Mouse (Mus musculus): ENCODE results near the gene Mtcl1.
A peak's percentile ranks its signal among the peaks of the same experiment; 100 is the strongest.

The Mtcl1 gene

GRCm38 (mm10) chr17:66449460-66450341, at the start of gene Mtcl1:
Mtcl1 (minus strand) TSS chr17:66449750.
- DNase-seq (ENCODE audit: low spot score in 2 of 2): peak; percentile 83

DNA sequence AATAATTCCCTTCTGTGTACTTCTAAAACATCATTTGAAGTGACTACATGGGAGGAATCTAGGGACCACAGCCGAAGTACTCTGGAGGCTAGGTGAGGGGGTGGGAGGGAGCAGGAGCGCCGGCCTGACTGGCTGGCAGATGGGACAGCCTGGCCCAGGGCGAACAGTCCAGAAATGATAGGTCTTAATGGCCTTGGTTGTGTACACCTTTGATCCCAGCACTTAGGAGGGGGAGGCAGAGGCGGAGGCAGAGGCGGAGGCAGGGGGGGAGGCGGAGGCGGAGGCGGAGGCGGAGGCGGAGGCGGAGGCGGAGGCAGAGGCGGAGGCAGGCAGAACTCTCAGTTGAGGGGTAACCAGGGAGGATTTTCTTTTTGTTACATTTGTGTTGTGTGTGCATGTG, 49.0 kb upstream of the Mtcl1 start:
- no peak for DNase-seq (ENCODE audit: low spot score in 2 of 2)

DNA sequence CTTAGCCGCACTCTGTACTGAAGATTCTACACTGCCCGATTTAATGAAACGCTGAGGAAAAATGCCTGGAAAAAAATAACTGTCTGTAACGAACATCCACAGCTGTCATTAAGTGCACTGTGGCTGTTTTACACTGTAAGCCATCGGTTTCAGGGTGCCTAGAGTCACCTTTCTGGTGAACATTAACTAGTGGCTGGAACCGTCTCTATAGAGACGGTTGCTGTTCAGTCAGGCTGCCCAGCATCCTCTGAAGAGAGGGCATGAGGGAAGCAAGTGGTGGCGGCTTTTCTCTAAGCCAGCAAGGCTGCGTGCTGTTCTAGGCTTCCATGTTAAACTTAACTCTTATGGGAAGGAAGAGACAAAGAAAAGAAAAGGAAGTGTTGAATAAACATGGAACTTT, 47.0 kb upstream of the Mtcl1 start:
- DNase-seq (ENCODE audit: low spot score in 2 of 2): no peak

GRCm38 (mm10) chr17:66490022-66490601, 40.6 kb upstream of the Mtcl1 start:
- peak; percentile 78 to 81 for DNase-seq (ENCODE audit: low spot score in 2 of 2)

GRCm38 (mm10) chr17:66486576-66486975, 37.0 kb upstream of the Mtcl1 start:
- DNase-seq (ENCODE audit: low spot score in 2 of 2): no peak

DNA sequence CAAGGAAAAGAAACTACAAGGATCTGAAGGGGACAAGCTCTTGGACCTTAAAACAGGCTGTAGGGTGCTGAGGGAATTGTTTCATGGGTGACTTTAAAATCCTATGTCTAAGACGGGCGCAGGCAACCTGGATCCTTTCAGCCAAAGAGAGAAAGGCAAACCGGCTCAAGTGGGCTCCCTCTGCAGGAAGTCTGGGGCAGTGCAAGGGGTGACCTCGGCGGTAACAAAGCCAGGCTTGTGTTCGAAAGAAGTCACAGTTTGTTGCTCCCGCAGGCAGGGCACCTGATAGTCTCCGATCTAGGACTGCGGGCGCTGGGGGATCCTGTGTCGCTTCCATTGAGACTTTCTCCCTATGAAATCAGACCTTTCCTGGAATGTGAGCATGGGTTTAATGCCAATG, 36.2 kb upstream of the Mtcl1 start:
- peak; percentile 83 to 87 for DNase-seq (ENCODE audit: low spot score in 2 of 2)

GRCm38 (mm10) chr17:66484965-66485364, 35.4 kb upstream of the Mtcl1 start:
- no peak for DNase-seq (ENCODE audit: low spot score in 2 of 2)

DNA sequence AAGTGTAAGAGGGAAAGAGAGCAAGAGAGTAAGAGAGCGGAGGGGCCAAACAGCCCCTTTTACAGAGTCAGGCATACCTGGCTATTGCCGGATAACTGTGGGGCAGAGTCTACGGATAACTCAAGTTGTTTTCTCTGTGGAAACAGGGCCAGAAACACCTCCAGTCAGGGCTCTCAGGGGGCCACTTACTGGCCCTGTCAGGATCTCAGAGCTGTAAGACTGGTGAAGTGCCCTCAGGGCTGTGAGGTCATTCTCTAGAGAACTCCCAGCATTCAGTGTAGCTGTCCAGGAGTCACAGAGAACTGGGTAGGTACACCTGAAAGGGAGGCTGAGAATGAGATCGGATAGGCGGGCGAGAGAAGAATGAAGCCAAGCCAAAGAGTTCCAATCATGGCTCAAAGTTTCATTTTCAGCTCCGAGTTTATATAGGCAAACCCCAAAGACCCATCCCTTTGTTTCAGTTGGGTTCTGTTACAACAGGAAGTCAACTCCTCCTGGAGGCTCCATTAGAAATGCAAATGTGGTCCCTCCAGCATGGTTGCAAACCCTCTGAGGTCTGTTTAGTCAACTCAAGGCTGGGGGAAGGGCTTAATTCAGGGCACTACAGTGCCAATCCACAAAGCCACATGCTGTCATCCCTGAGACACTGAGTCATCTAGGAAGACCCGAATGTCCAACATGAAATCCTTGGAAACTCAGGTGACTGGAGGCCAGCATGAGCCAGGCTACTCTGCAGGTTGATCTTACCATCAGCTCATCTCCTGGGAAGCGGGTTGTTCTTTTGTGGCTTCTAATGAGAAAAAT, 34.3 kb upstream of the Mtcl1 start:
- no peak for DNase-seq (ENCODE audit: low spot score in 2 of 2)

- DNase-seq (ENCODE audit: low spot score in 2 of 2): no peak
Measured at GRCm38 (mm10) chr17:66481295-66481694, 31.7 kb upstream of the Mtcl1 start.

DNA sequence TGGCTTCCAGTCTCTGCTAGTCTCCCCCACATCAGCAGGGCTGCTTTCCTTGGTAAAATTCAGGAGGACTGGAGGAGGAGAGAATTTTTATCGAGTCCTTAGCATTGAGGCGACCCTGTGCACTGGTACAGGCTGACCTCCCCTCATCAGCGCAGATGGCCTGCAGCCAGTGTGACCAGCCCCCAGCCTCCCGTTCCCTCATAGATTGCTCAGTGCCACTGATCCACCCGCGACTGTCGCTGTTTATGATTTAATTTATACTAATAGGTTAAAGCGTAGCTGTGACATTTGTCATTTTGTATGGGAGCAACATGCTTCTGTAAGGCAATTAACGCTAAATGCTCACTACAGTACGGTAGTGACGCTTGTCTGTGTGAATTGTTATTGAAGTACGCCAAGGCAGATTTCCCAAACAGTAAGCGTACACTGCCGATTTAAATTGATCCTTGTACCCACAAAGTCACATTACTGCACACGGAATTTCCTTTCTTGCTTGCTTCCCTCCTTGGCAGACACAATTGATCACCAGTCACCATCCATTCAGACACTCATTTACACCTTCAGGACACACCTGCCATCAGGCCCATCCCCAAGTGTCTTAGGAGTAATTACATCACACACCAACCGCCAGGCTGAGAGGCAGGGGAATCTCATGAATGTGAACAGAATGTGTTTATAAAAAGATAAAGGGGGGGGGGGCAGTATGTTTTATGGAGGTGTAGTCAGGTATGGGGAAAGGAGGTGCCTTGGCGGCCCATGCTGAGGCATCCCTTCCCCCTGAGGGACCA, 31.1 kb upstream of the Mtcl1 start:
- DNase-seq (ENCODE audit: low spot score in 2 of 2): no peak

GRCm38 (mm10) chr17:66479813-66480490, 30.4 kb upstream of the Mtcl1 start:
- DNase-seq (ENCODE audit: low spot score in 2 of 2): no peak

- DNase-seq (ENCODE audit: low spot score in 2 of 2): peak; percentile 68 to 70
Measured at GRCm38 (mm10) chr17:66479311-66479710, 29.8 kb upstream of the Mtcl1 start.

- no peak for DNase-seq (ENCODE audit: low spot score in 2 of 2)
Measured at GRCm38 (mm10) chr17:66473205-66473604, 23.7 kb upstream of the Mtcl1 start.

- DNase-seq (ENCODE audit: low spot score in 2 of 2): no peak
Measured at GRCm38 (mm10) chr17:66471775-66472174, 22.2 kb upstream of the Mtcl1 start.

- DNase-seq (ENCODE audit: low spot score in 2 of 2): no peak
Measured at GRCm38 (mm10) chr17:66471252-66471651, 21.7 kb upstream of the Mtcl1 start.

GRCm38 (mm10) chr17:66470020-66470419, 20.5 kb upstream of the Mtcl1 start:
- no peak for DNase-seq (ENCODE audit: low spot score in 2 of 2)

GRCm38 (mm10) chr17:66457278-66457677, 7.7 kb upstream of the Mtcl1 start:
- DNase-seq (ENCODE audit: low spot score in 2 of 2): no peak

GRCm38 (mm10) chr17:66451143-66451542, 1.6 kb upstream of the Mtcl1 start:
- DNase-seq (ENCODE audit: low spot score in 2 of 2): peak; percentile 93 to 95

GRCm38 (mm10) chr17:66450526-66451070, 1.0 kb upstream of the Mtcl1 start:
- no peak for DNase-seq (ENCODE audit: low spot score in 2 of 2)
